Mouse (Mus musculus) kidney, adult 9 months (tissue): ENCODE measurements around the gene Arhgef33.
"Not testable (repeated sequence)": the region's sequence is repeated elsewhere in the genome, so short reads cannot be mapped to it uniquely, and the experiment has no call there.

Source experiments
- DNase-seq: peaks from one replicate; pipeline ENCODE4 v3.0.0; 2022

Gene Arhgef33

GRCm38 (mm10) chr17:80307251-80307650, at the start of gene Arhgef33:
TSS of gene Arhgef33 (plus strand) at chr17:80307407.
- DNase-seq = no peak

DNA sequence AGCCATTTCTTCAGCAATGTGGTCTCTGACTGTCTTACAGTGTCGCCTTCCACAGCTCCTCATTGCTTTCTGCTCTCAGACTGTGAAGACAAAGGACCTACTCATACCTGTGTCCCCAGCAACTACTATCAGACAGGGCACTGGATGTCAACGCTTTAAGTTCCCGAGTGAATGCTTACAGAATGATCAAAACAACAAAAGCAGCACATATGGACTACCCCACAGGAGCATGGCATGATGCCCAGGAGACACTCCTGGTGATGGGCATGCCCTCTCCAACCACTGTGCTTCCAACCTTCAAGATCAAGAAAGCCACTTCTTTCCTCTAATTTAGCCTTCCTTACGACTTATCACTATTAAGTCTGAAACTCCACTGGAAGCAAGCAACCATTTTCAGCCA, 40.1 kb upstream of the Arhgef33 start:
- no peak for DNase-seq

GRCm38 (mm10) chr17:80268151-80268550, 39.1 kb upstream of the Arhgef33 start:
- no peak for DNase-seq

DNA sequence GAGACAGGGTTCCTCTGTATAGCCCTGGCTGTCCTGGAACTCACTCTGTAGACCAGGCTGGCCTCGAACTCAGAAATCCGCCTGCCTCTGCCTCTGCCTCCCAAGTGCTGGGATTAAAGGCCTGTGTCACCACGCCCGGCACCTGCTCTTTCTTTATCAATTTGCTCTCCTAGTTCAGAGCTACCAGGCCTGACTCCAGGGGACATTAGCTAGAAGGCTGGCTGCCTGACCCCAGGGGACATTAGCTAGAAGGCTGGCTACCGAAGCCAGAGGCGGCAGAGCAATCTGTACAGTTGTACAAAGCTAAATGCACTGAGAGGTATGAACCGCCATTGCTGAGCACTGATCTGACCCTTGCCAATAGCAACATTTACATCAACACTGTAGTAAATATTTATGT, 36.6 kb upstream of the Arhgef33 start:
- not testable (repeated sequence) for DNase-seq

GRCm38 (mm10) chr17:80278255-80278654, 29.0 kb upstream of the Arhgef33 start:
- no peak for DNase-seq

- DNase-seq = no peak
Measured at GRCm38 (mm10) chr17:80279340-80280070, 27.7 kb upstream of the Arhgef33 start.

DNA sequence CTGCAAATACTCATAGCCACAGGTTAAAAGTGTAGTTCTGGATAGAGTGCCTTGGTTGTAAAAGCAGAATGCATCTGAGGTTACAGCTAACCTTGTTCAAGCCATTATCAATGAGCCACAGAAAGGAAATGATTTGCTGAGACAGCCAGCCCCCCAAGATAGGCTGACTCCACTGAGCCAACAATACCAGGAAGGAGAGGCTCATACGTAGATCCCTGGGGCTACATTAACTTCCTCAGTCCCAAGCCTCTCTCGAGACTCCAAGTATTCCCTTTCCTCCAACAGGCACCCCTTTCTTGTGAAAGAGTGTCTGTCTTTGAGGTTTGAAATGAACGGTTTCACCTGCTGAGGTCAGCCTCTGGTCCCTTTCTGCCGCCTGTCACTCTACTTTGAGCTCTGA, 22.8 kb upstream of the Arhgef33 start:
- no peak for DNase-seq

GRCm38 (mm10) chr17:80288012-80288411, 19.2 kb upstream of the Arhgef33 start:
- no peak for DNase-seq

GRCm38 (mm10) chr17:80289280-80290073, 17.7 kb upstream of the Arhgef33 start:
- no peak for DNase-seq

DNA sequence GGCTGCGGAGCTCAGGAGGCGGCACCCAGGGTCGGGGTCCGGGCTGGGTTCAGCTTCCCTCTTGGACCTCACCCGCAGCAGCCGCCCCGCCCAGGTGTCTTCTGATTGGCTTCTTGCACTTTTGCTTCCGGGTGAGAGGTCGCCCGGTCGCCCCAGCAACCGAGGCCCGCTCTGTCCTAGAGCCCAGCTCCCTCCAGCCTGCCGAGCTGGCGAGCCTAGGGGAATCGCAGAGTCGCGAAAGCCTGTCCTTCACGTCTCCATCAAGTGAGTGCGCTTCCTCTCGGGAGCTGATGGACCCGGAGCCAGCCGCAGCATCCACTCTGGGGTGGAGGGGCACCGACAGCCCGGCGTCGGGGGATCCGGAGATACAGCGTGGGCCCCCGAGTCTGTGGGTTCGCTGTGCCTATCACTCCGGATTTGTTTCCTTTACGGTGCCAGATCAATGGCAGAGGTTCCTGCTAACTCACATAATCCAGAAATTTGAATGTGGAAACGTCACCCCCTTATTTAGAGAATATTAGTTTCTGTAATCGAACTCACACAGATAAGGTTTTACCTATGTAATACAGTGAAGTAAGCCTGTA, 17.0 kb upstream of the Arhgef33 start, which contains the start of the genes Morn2 and Dhx57:
Morn2 (plus strand) TSS at position 130 of the 584 bp plus-strand sequence.
Dhx57 (minus strand) TSS at position 403 of the 584 bp plus-strand sequence.
- DNase-seq = peak; percentile 98

DNA sequence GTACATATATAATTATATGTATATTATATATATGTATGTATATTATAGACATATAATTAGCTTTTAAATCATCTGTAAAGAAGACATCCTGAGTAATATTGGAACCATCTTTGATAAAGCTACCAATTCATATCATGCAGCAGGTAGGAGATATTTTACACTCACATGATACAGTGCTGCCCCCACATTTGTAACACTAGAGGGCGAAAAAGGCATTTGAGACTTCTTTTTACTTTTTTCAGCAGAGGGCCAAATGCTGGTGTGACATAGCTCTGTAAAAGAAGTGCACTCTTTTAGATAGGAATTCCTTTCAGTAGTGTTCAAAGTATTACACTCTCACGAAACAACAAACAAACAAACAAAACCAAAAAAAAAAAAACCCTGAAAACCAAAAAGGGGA, 16.1 kb upstream of the Arhgef33 start:
- DNase-seq = peak; percentile 68

GRCm38 (mm10) chr17:80295258-80295657, 11.9 kb upstream of the Arhgef33 start:
- DNase-seq = no peak

DNA sequence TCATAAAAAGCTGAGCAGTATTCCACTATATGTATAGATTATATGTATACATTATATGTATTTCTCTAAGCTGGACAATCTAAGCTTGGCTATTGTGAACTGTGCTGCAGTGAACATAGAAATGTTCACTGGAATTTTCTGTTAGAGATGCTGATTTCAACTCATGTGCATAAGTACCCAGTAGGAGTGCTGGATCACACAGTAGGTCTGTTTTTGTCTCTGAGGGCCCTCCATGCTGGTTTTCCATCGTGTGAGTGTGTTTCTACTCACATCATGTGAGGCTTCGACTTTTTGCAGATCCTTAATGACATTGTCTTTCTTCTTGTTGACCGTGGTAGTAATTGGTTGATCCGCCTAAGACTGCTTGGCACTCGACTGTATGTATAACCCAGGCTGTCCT, 8.4 kb upstream of the Arhgef33 start:
- DNase-seq = no peak

DNA sequence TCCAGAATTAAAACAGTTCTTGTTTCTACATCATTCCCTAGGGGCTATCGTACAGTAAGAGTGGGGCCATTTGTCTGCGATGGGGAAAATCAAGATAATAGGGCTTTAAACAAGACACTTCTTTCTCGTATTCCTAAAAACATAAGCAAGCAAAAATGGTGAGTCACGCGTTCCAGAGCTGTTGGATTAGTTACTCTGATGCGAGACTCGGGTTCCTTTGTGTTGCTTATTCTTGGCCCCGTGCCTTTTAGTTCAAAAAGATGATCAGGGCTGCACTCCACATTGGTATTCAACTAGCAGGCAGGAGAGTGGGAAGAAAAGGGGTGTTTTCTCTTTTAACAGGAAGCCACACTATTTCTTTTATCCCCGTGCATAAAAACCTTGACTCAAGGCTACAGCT, 4.6 kb downstream of the Arhgef33 start:
- no peak for DNase-seq

DNA sequence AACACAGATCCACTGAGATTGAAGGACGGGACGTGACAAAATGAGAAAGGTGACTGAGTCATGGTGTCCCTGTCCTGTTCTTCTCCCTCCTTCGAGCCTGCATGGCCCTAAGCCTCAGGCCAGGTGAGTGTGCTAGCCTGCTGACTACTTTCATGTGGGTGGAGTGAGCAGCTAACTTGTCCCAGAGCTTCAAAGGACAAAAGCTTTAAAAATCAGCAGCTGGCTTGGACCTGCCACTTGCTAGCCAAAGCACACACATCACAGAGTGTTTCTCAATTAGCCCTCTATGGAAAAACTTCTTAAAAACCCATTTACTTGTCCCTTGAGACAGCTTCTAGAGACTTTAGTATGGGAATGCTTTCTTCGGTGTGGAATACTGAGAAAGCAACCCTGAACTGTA, 5.2 kb downstream of the Arhgef33 start:
- DNase-seq = no peak

DNA sequence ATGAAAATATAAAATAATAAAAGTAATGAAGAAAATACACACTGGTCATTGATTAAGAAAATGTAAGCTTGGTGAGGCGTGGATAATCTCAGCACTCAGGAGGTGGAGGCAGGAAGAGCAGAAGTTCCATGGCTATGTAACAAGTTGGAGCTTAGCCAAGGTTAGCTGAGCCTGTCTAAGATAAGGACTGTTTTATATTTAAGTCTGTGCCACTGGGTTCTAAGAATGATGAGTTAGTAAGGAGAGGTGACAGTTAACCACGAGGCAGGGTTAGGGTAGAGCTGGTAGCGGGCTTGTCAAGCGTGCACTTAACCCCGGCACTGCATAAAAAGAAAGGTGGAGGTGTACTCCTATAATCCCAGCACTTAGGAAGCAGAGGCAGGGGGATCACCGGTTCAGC, 15.0 kb downstream of the Arhgef33 start:
- DNase-seq = no peak

- no peak for DNase-seq
Measured at GRCm38 (mm10) chr17:80323015-80323414, 15.8 kb downstream of the Arhgef33 start.

DNA sequence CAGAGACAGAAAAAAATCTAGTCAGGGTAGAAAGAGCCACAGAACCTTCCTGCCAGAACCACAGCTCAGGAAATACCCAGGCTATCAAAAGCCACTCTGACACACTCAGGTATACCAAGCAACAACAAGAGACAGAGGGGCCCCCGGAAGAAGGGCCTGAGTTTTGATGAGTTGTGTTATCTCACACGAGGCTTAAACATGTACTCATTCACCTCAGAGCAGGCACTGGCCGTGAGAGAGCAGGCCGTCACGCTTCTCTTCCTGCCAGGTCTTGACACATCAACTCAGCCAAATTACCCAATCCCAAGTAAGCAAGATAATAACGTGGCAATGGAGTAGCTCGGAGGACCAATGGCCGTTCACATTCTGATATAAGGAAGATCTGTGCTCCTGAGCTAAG, 16.5 kb downstream of the Arhgef33 start:
- DNase-seq = no peak

- DNase-seq = no peak
Measured at GRCm38 (mm10) chr17:80324521-80324920, 17.3 kb downstream of the Arhgef33 start.

GRCm38 (mm10) chr17:80325456-80325855, 18.2 kb downstream of the Arhgef33 start:
- no peak for DNase-seq

DNA sequence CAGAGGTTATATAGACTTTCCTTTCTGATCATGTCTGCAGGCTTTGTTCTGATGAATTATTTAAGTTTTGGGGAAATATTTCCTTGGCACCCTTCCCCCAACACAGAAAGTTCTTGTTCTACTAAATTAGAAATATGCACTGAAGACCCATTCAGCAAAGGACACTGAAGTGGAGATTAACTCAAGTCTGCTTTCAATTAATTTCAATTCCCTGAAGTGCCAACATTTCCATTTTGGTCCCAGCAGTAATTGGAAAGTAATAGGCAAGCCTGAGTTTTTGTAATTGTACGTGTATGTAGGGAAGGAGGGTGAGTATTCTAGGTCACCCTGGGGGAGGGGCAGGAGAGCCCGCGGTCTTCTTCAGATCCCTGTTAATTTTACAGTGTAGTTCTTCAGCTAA, 19.2 kb downstream of the Arhgef33 start:
- no peak for DNase-seq

- no peak for DNase-seq
Measured at GRCm38 (mm10) chr17:80332386-80332785, 25.2 kb downstream of the Arhgef33 start.

DNA sequence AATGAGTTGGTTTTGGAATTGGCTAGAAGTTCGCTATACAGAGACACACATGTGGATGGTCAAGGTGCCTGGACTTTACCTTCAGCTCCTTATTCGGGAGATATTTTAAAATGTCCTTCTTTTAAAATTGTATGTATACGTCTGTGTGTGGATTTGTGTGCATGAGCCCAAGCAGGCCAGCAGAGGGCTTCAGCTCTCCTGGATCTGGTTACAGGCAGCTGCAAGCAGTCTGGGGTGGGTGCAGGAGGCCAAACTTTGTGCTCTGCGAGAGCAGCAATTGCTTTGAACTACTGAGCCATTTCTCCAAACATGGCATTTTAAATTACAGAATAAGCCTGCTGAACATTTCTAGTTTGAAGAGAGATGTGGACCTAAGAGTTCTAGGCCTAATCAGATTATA, 38.1 kb downstream of the Arhgef33 start:
- DNase-seq = no peak
